Mouse (Mus musculus): ENCODE data around the gene Ncbp1.

- TF ChIP-seq CTCF (IDR thresholded peaks at IDR 0.05; ENCODE audit: borderline replicate concordance, insufficient read depth, low read length) (no peak), POLR2A (IDR thresholded peaks at IDR 0.05; ENCODE audit: low read depth, low read length) (no peak)
Measured at GRCm38 (mm10) chr4:46176313-46176712, 37.9 kb downstream of the Ncbp1 start.
